Mouse (Mus musculus) embryonic facial prominence, embryonic 11.5 days (tissue): ENCODE data around the gene Ldlrad3. TPM values are rescaled to one million over a fixed set of nuclear protein-coding genes. Genes with fewer than 3 reads are reported as not detected.

ENCODE experiments used
- ATAC-seq: fragments of 200-750 bp; cut with Nextera tagmentation; replicated peaks from 2 replicates; pipeline ENCODE4 v1.8.0; 2017; ENCODE audit warnings: low read depth; ENCODE audit not compliant: insufficient number of reproducible peaks, low FRiP score, low TSS enrichment
- DNase-seq: peaks from one replicate; pipeline ENCODE4 v3.0.0-alpha.2; 2015; ENCODE audit warnings: low spot score
- H3K27ac ChIP-seq: fragments of 300-500 bp; sonication (generic); replicated peaks from 2 replicates; pipeline ENCODE4 v1.5.1; 2014; ENCODE audit warnings: mild to moderate bottlenecking, low read depth, low read length, control low read depth
- H3K27me3 ChIP-seq: fragments of 300-500 bp; sonication (generic); 2 replicates; pipeline ENCODE4 v1.6.1; 2014; ENCODE audit warnings: mild to moderate bottlenecking, low read length, moderate library complexity, mixed read lengths; ENCODE audit not compliant: control insufficient read depth, insufficient read depth
- H3K36me3 ChIP-seq: fragments of 300-500 bp; sonication (generic); replicated peaks from 2 replicates; pipeline ENCODE4 v1.6.1; 2014; ENCODE audit warnings: low read depth, mild to moderate bottlenecking, low read length, moderate library complexity, mixed read lengths; ENCODE audit not compliant: control insufficient read depth, insufficient read depth
- H3K4me1 ChIP-seq: fragments of 300-500 bp; sonication (generic); 2 replicates; pipeline ENCODE4 v1.6.1; 2014; ENCODE audit warnings: low read length, mixed read lengths; ENCODE audit not compliant: control insufficient read depth, insufficient read depth
- H3K4me2 ChIP-seq: fragments of 300-500 bp; sonication (generic); 2 replicates; pipeline ENCODE4 v1.6.1; 2014; ENCODE audit warnings: low read depth, mild to moderate bottlenecking, control low read depth, low read length, moderate library complexity
- H3K4me3 ChIP-seq: fragments of 300-500 bp; sonication (generic); 2 replicates; pipeline ENCODE4 v1.5.1; 2014; ENCODE audit warnings: low read depth, low read length, control low read depth
- H3K9ac ChIP-seq: fragments of 300-500 bp; sonication (generic); replicated peaks from 2 replicates; pipeline ENCODE4 v1.6.1; 2014; ENCODE audit warnings: mild to moderate bottlenecking, control low read depth, low read length
- H3K9me3 ChIP-seq: fragments of 300-500 bp; sonication (generic); replicated peaks from 2 replicates; pipeline ENCODE4 v1.6.1; 2016; ENCODE audit warnings: mild to moderate bottlenecking, low read length, inconsistent platforms, mixed read lengths; ENCODE audit not compliant: control insufficient read depth
- WGBS: fragments of 180-500 bp; shearing (Covaris S2); extraction: QIAGEN DNeasy Blood & Tissue Kit; methylation state at CpG from one replicate; pipeline ENCODE4 v1.1.7; 2014; 5-methylcytosine and 5-hydroxymethylcytosine counted together
- polyA plus RNA-seq: library from polyadenylated mRNA; unstranded; fragments of >200 nt; fragmentation: Nextera tagmentation; extraction: Ambion mirVana; gene quantifications from 2 replicates; pipeline ENCODE4 v1.2.1, GENCODE M21; 2014

Ldlrad3 gene
- 46.2 and 47.6 TPM in 2 replicates for polyA plus RNA-seq

GRCm38 (mm10) chr2:102185951-102186561 is at the start of gene Ldlrad3:
Ldlrad3 (minus strand) TSS chr2:102186385.
- ATAC-seq: peak; percentile 93
- WGBS: 0% methylated on average over 44 of the region's 77 CpGs
- no peaks in the 10 kb centered on the region for H3K27me3 ChIP-seq
- no peaks in the 10 kb centered on the region for H3K9me3 ChIP-seq
- H3K27ac ChIP-seq: peak within 1 kb of the TSS; percentile 87
- H3K4me3 ChIP-seq: peak within 1 kb of the TSS; percentile 76
- H3K36me3 ChIP-seq: no peaks in the 10 kb centered on the region
- H3K4me1 ChIP-seq: peaks cover 5% of the 10 kb centered on the region
- peak within 1 kb of the TSS; percentile 92 for H3K9ac ChIP-seq
- DNase-seq: peak; percentile 91
- H3K4me2 ChIP-seq: peak within 1 kb of the TSS; percentile 77

- WGBS: 17% methylated on average over 5 of the region's 5 CpGs
- DNase-seq (peak; percentile 76), ATAC-seq (peak; percentile 93)
- no peaks in the 10 kb centered on the region for H3K9me3 ChIP-seq
- H3K4me1 ChIP-seq: peaks cover 2% of the 10 kb centered on the region; the same call in 1 of the 2 replicates
- H3K4me2 ChIP-seq: no peak overlapping the region
- peak overlapping the region; percentile 54; the same call in 1 of the 2 replicates for H3K27ac ChIP-seq
- 0 out of 2 replicates have a peak overlapping the region, but pooled peaks have one; percentile 18 for H3K9ac ChIP-seq
- no peak overlapping the region for H3K4me3 ChIP-seq
- no peaks in the 10 kb centered on the region for H3K27me3 ChIP-seq
- no peaks in the 10 kb centered on the region for H3K36me3 ChIP-seq
These were observed 45.3 kb upstream of the Ldlrad3 start for GRCm38 (mm10) chr2:102231470-102231869.

- H3K4me3 ChIP-seq: no peak overlapping the region
- DNase-seq (no peak), ATAC-seq (no peak)
- H3K4me2 ChIP-seq: no peak overlapping the region
- WGBS: 91% methylated on average over 2 of the region's 2 CpGs
- no peak overlapping the region for H3K9ac ChIP-seq
- no peak overlapping the region for H3K27ac ChIP-seq
- H3K27me3 ChIP-seq: no peaks in the 10 kb centered on the region
- peaks cover 2% of the 10 kb centered on the region; the same call in 1 of the 2 replicates for H3K4me1 ChIP-seq
- no peaks in the 10 kb centered on the region for H3K36me3 ChIP-seq
- H3K9me3 ChIP-seq: no peaks in the 10 kb centered on the region
These were observed 42.9 kb upstream of the Ldlrad3 start for GRCm38 (mm10) chr2:102229126-102229525.

GRCm38 (mm10) chr2:102228331-102228730 is 42.1 kb upstream of the Ldlrad3 start:
- no peaks in the 10 kb centered on the region for H3K36me3 ChIP-seq
- ATAC-seq: no peak

DNA sequence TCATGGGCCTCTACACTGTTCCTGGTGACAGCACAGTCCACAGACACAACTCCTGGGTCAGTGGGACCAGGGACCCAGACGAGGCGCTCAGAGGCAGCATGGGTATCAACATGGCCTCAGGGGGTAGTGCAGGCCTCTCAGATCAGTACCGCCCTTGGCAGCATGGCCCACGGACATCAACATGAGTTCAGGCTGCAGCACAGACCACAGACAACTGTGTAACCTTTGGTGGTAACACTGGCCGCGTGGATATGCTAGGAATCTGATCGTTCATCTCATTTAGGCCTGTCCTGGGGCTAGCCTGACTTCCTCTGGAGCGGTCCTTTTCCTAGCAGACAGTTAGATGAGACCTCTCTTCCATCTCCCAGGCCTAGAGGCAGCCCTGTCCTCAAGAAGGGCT is 41.7 kb upstream of the Ldlrad3 start:
- H3K27me3 ChIP-seq: no peaks in the 10 kb centered on the region
- H3K4me3 ChIP-seq: no peak overlapping the region
- no peaks in the 10 kb centered on the region for H3K36me3 ChIP-seq
- no peaks in the 10 kb centered on the region for H3K9me3 ChIP-seq
- no peak overlapping the region for H3K27ac ChIP-seq
- 80% methylated on average over 8 of the region's 8 CpGs for WGBS
- 0 out of 2 replicates have a peak, but pooled peaks have one; percentile 10 for ATAC-seq
- H3K4me2 ChIP-seq: no peak overlapping the region
- no peak overlapping the region for H3K9ac ChIP-seq
- peaks cover 2% of the 10 kb centered on the region; the same call in 1 of the 2 replicates for H3K4me1 ChIP-seq
- DNase-seq: no peak

More at GRCm38 (mm10) chr2:102228331-102228730, 42.1 kb upstream of the Ldlrad3 start:
- H3K4me2 ChIP-seq: no peak overlapping the region
- H3K4me1 ChIP-seq: peaks cover 2% of the 10 kb centered on the region; the same call in 1 of the 2 replicates
- H3K9ac ChIP-seq: no peak overlapping the region
- no peak overlapping the region for H3K27ac ChIP-seq
- H3K9me3 ChIP-seq: no peaks in the 10 kb centered on the region
- WGBS: 78% methylated on average over 5 of the region's 5 CpGs
- H3K4me3 ChIP-seq: no peak overlapping the region
- no peak for DNase-seq
- H3K27me3 ChIP-seq: no peaks in the 10 kb centered on the region

- Histone ChIP-seq H3K9ac (no peak overlapping the region), H3K4me3 (no peak overlapping the region), H3K36me3 (no peaks in the 10 kb centered on the region), H3K27me3 (no peaks in the 10 kb centered on the region), H3K27ac (no peak overlapping the region), H3K9me3 (no peaks in the 10 kb centered on the region), H3K4me1 (peaks cover 2% of the 10 kb centered on the region; the same call in 1 of the 2 replicates), H3K4me2 (no peak overlapping the region)
- 76% methylated on average over 15 of the region's 15 CpGs for WGBS
- ATAC-seq (no peak), DNase-seq (no peak)
These were observed 40.1 kb upstream of the Ldlrad3 start for GRCm38 (mm10) chr2:102226274-102226673.

- no peaks in the 10 kb centered on the region for H3K36me3 ChIP-seq
- no peak overlapping the region for H3K27ac ChIP-seq
- no peak overlapping the region for H3K4me2 ChIP-seq
- ATAC-seq (no peak), DNase-seq (no peak)
- no peak overlapping the region for H3K9ac ChIP-seq
- no peaks in the 10 kb centered on the region for H3K4me1 ChIP-seq
- H3K9me3 ChIP-seq: no peaks in the 10 kb centered on the region
- no peaks in the 10 kb centered on the region for H3K27me3 ChIP-seq
- no peak overlapping the region for H3K4me3 ChIP-seq
- WGBS: 9% methylated on average over 11 of the region's 11 CpGs
These were observed 37.4 kb upstream of the Ldlrad3 start for GRCm38 (mm10) chr2:102223355-102224128.

- H3K9ac ChIP-seq: no peak overlapping the region
- no peaks in the 10 kb centered on the region for H3K4me1 ChIP-seq
- no peak overlapping the region for H3K4me2 ChIP-seq
- no peaks in the 10 kb centered on the region for H3K9me3 ChIP-seq
- no peaks in the 10 kb centered on the region for H3K27me3 ChIP-seq
- H3K27ac ChIP-seq: no peak overlapping the region
- DNase-seq: no peak
- WGBS: 63% methylated on average over 3 of the region's 3 CpGs
- no peak overlapping the region for H3K4me3 ChIP-seq
- no peaks in the 10 kb centered on the region for H3K36me3 ChIP-seq
- no peak for ATAC-seq
These were observed 36.6 kb upstream of the Ldlrad3 start for GRCm38 (mm10) chr2:102222749-102223148.
